Mouse (Mus musculus) brain, adult 2 months (tissue): ENCODE results near the gene Nanos2.

Experiments
- DNase-seq: peaks from one replicate; pipeline ENCODE4 v3.0.0; 2011; ENCODE audit warnings: low read depth, low spot score

Nanos2 gene

GRCm38 (mm10) chr7:19016042-19016441 lies 28.8 kb downstream of the Nanos2 start:
- no peak for DNase-seq

- no peak for DNase-seq
Observed at GRCm38 (mm10) chr7:19017909-19018308, 30.7 kb downstream of the Nanos2 start.

- no peak for DNase-seq
Observed at GRCm38 (mm10) chr7:19021048-19021447, 33.8 kb downstream of the Nanos2 start.

- DNase-seq, result no peak
Observed at GRCm38 (mm10) chr7:19022189-19022958, 35.2 kb downstream of the Nanos2 start.

GRCm38 (mm10) chr7:19023357-19023814 lies 36.2 kb downstream of the Nanos2 start, which contains the start of gene Foxa3:
Gene Foxa3 (minus strand): TSS chr7:19023538.
- DNase-seq, result no peak

GRCm38 (mm10) chr7:19024096-19024506 lies 36.9 kb downstream of the Nanos2 start, which contains the start of gene Sympk:
Gene Sympk (plus strand): TSS chr7:19024377.
- peak; percentile 98 for DNase-seq

- no peak for DNase-seq
Observed at GRCm38 (mm10) chr7:19024581-19025255, 37.5 kb downstream of the Nanos2 start.

- DNase-seq, result no peak
Observed at GRCm38 (mm10) chr7:19028067-19028466, 40.9 kb downstream of the Nanos2 start.

GRCm38 (mm10) chr7:19029084-19029653 lies 42.0 kb downstream of the Nanos2 start:
- peak; percentile 68 for DNase-seq

- DNase-seq, result no peak
Observed at GRCm38 (mm10) chr7:19031641-19032040, 44.4 kb downstream of the Nanos2 start.
